Mouse (Mus musculus): ENCODE measurements at regions not wholly inside any gene's neighbourhood (a gene's known extent, or its start where the extent isn't known, plus 50 kb on each side); places are given as distances from the start of the nearest gene placed in this dataset.

GRCm38 (mm10) chr9:61158192-61158770 is 213.9 kb upstream of the Tle3 start:
- Histone ChIP-seq H3K9ac (no peak overlapping the region), H3K27ac (replicated peaks) (no peak overlapping the region), H3K4me2 (no peak overlapping the region), H3K27me3 (no peaks in the 10 kb centered on the region), H3K4me3 (no peak overlapping the region), H3K4me1 (replicated peaks) (peaks cover 24% of the 10 kb centered on the region), H3K9me3 (no peaks in the 10 kb centered on the region), H3K36me3 (no peaks in the 10 kb centered on the region)
- WGBS, result 62% methylated on average over 10 of the region's 10 CpGs
- no peak for ATAC-seq (ENCODE audit: low FRiP score, low read depth)

DNA sequence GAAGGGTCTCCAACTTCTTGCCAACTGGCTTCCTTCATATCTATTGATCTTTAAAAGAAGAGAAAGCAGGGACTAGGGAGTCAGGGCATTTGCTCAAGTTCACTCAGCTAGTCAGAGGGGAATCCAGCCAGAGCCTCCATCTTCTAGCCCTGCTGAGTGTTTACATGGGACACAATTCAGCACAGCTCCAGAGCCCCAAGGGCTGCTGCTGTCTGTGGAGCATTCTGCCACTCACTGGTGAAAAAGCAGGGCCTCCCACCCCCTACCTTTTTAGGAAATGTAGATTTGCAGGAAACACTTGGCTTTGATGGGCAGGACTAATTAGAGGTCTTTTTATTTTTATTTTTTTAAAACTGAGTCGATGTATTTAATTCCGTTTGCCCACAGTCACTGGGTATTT is 213.0 kb upstream of the Tle3 start:
- no peaks in the 10 kb centered on the region for H3K27me3 ChIP-seq
- peaks cover 29% of the 10 kb centered on the region for H3K4me1 ChIP-seq (replicated peaks)
- H3K27ac ChIP-seq (replicated peaks), result no peak overlapping the region
- no peak overlapping the region for H3K4me2 ChIP-seq
- no peaks in the 10 kb centered on the region for H3K9me3 ChIP-seq
- H3K9ac ChIP-seq, result no peak overlapping the region
- 73% methylated on average over 2 of the region's 2 CpGs for WGBS
- no peak for ATAC-seq (ENCODE audit: low FRiP score, low read depth)
- no peak overlapping the region for H3K4me3 ChIP-seq
- no peaks in the 10 kb centered on the region for H3K36me3 ChIP-seq

GRCm38 (mm10) chr9:61159616-61160015 is 212.6 kb upstream of the Tle3 start:
- WGBS, result 81% methylated on average over 10 of the region's 10 CpGs
- H3K36me3 ChIP-seq, result no peaks in the 10 kb centered on the region
- H3K9me3 ChIP-seq, result no peaks in the 10 kb centered on the region
- no peak overlapping the region for H3K4me3 ChIP-seq
- no peak for ATAC-seq (ENCODE audit: low FRiP score, low read depth)
- H3K27me3 ChIP-seq, result no peaks in the 10 kb centered on the region
- H3K27ac ChIP-seq (replicated peaks), result no peak overlapping the region
- H3K9ac ChIP-seq, result no peak overlapping the region
- H3K4me2 ChIP-seq, result no peak overlapping the region
- peaks cover 33% of the 10 kb centered on the region for H3K4me1 ChIP-seq (replicated peaks)

GRCm38 (mm10) chr9:61162884-61163283 is 209.3 kb upstream of the Tle3 start:
- no peak for ATAC-seq (ENCODE audit: low FRiP score, low read depth)
- Histone ChIP-seq H3K36me3 (no peaks in the 10 kb centered on the region), H3K9ac (no peak overlapping the region), H3K4me2 (no peak overlapping the region), H3K4me3 (no peak overlapping the region), H3K27me3 (no peaks in the 10 kb centered on the region), H3K27ac (replicated peaks) (no peak overlapping the region), H3K4me1 (replicated peaks) (peaks cover 24% of the 10 kb centered on the region), H3K9me3 (no peaks in the 10 kb centered on the region)
- 90% methylated on average over 10 of the region's 10 CpGs for WGBS

DNA sequence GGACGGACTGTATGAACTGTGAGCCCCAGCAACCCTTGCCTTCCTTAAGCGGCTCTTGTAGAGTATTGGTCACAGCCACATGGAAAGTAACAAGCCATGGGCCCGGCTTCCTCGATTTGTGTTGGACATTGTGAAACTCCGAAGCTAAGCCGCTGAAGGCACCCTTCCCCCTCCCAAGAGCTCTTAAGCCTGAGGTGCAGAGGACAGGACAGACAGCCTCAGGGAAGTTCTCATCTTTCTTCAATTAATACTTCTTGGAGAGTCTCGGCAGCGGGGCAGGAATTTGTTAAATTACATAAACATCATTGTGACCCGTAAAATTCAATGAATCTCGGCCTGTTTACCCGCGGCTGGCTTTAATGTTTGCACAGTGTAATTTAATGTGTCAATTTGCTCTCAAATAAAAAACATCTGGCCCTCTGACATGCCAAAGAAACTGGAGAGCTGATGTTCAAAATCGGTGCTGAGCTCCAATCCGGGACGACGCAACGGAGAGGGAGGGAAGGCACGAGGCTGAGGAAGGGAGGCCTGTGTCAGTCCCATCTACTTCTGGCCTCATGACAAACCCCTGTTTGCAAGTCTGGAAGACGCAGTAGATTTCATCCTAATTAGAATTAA is 208.4 kb upstream of the Tle3 start:
- Histone ChIP-seq H3K4me3 (no peak overlapping the region), H3K27ac (replicated peaks) (no peak overlapping the region), H3K9ac (no peak overlapping the region), H3K9me3 (no peaks in the 10 kb centered on the region), H3K27me3 (no peaks in the 10 kb centered on the region), H3K4me1 (replicated peaks) (peaks cover 16% of the 10 kb centered on the region), H3K36me3 (no peaks in the 10 kb centered on the region), H3K4me2 (no peak overlapping the region)
- WGBS, result 66% methylated on average over 19 of the region's 19 CpGs
- ATAC-seq (ENCODE audit: low FRiP score, low read depth), result no peak

- H3K27me3 ChIP-seq, result no peaks in the 10 kb centered on the region
- H3K27ac ChIP-seq (replicated peaks), result no peak overlapping the region
- no peak overlapping the region for H3K4me3 ChIP-seq
- no peaks in the 10 kb centered on the region for H3K36me3 ChIP-seq
- no peaks in the 10 kb centered on the region for H3K9me3 ChIP-seq
- H3K4me1 ChIP-seq (replicated peaks), result peaks cover 15% of the 10 kb centered on the region
- WGBS, result 67% methylated on average over 11 of the region's 11 CpGs
- no peak overlapping the region for H3K9ac ChIP-seq
- 0 out of 2 replicates have a peak, but pooled peaks have one; percentile 19 for ATAC-seq (ENCODE audit: low FRiP score, low read depth)
- no peak overlapping the region for H3K4me2 ChIP-seq
Observed at GRCm38 (mm10) chr9:61164501-61165251, 207.5 kb upstream of the Tle3 start.

DNA sequence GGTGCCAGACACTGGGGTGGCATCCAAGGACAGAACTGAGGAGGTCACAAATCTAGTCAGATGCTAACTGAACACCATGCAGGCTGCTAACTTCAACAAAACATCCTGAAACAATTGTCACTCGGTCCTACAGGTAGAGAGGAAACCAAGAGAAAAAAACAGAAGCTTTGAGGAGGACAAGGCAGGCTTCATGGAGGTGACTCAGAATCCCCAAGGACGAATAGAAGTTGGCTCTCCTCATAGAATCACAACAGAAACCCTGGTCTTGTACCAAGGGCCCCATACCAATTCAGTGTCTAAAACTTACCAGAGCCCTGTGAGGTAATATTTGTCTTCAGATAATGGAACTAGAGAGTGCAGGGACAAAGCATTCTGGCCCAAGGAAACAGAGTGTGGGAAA is 206.1 kb upstream of the Tle3 start:
- WGBS, result 81% methylated on average over 2 of the region's 2 CpGs
- no peak for ATAC-seq (ENCODE audit: low FRiP score, low read depth)

DNA sequence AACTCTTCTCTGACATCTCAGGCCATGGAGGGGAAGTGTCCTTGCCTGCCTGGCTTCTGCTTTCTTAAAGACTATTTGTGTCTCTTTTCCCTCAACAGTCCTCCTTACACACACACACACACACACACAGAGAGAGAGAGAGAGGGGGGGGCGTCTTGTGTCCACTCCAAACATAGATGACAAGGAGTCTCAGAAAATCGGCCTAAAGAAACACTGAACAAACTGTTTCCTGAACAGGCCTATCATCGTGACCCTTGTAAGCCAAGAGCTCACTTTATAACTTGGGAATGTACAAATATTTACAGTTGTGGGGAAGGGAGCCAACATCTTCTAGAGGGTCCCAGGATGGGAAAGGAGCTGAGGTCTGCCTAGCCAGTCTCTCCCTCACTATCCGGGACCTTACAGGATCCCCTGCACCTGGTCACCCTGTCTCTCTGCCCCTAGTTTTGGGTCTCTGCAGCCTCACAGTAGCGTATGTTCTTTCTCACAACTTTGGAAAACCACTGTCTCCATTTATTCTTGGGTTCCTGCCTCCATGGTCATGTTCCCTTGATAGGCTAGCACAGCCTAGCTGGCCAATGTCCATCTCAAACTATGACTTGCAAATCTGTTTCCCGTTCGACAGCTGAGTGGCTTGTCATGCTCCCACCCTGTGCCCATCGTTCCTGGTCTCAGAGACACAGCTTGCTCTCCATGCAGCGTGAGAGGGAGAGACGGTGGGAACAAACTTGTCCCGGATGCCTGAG is 204.9 kb upstream of the Tle3 start:
- ATAC-seq (ENCODE audit: low FRiP score, low read depth), result no peak
- Histone ChIP-seq H3K27ac (replicated peaks) (no peak overlapping the region), H3K36me3 (no peaks in the 10 kb centered on the region), H3K4me1 (replicated peaks) (peaks cover 15% of the 10 kb centered on the region), H3K4me3 (no peak overlapping the region), H3K4me2 (no peak overlapping the region), H3K27me3 (no peaks in the 10 kb centered on the region; the same call in 1 of the 2 replicates), H3K9ac (no peak overlapping the region), H3K9me3 (no peaks in the 10 kb centered on the region)
- 81% methylated on average over 11 of the region's 11 CpGs for WGBS

More for the DNA sequence above, 206.1 kb upstream of the Tle3 start:
- Histone ChIP-seq H3K9ac (no peak overlapping the region), H3K9me3 (no peaks in the 10 kb centered on the region), H3K36me3 (no peaks in the 10 kb centered on the region), H3K27me3 (no peaks in the 10 kb centered on the region), H3K27ac (replicated peaks) (no peak overlapping the region), H3K4me2 (no peak overlapping the region), H3K4me1 (replicated peaks) (peaks cover 15% of the 10 kb centered on the region), H3K4me3 (no peak overlapping the region)

- Histone ChIP-seq H3K27ac (replicated peaks) (no peak overlapping the region), H3K4me2 (no peak overlapping the region), H3K4me3 (no peak overlapping the region), H3K4me1 (replicated peaks) (peaks cover 11% of the 10 kb centered on the region), H3K9ac (no peak overlapping the region), H3K9me3 (no peaks in the 10 kb centered on the region), H3K36me3 (no peaks in the 10 kb centered on the region), H3K27me3 (no peaks in the 10 kb centered on the region; the same call in 1 of the 2 replicates)
- WGBS, result 92% methylated on average over 7 of the region's 7 CpGs
- no peak for ATAC-seq (ENCODE audit: low FRiP score, low read depth)
Observed at GRCm38 (mm10) chr9:61168931-61169330, 203.2 kb upstream of the Tle3 start.

DNA sequence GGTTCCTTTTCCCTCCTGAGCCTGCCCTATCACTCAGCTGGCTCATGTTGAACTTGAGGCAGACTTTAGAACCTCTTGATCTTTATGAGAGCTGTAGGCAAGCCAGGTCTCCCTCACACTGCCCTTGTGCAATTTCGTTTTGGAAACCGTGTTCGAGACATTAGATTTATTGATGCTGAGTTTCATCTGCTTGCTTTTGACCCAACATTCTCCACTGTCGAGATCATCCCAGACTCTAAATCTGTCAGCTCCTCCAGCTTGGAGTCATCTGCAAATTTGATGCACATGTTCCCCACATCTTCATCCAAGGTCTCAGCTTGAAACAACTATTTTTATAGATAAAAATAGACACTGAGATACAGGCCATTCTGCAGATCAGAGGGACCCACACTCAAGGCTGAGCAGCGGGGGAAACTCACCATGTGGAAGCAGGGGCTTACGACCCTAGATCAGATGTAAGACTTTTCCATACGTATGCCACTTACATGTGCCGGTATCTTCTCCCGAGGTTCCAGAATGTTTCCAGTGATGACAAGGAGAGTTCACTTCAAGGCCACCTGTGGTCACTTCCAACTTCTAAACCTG is 202.6 kb upstream of the Tle3 start:
- no peak overlapping the region for H3K9ac ChIP-seq
- no peaks in the 10 kb centered on the region; the same call in 1 of the 2 replicates for H3K27me3 ChIP-seq
- H3K36me3 ChIP-seq, result no peaks in the 10 kb centered on the region
- H3K9me3 ChIP-seq, result no peaks in the 10 kb centered on the region
- ATAC-seq (ENCODE audit: low FRiP score, low read depth), result no peak
- no peak overlapping the region for H3K4me2 ChIP-seq
- no peak overlapping the region for H3K4me3 ChIP-seq
- peaks cover 8% of the 10 kb centered on the region for H3K4me1 ChIP-seq (replicated peaks)
- 90% methylated on average over 9 of the region's 9 CpGs for WGBS
- no peak overlapping the region for H3K27ac ChIP-seq (replicated peaks)

GRCm38 (mm10) chr9:61170921-61171320 is 201.2 kb upstream of the Tle3 start:
- 93% methylated on average over 6 of the region's 6 CpGs for WGBS
- H3K4me1 ChIP-seq (replicated peaks), result peaks cover 4% of the 10 kb centered on the region; the same call in 1 of the 2 replicates
- no peak for ATAC-seq (ENCODE audit: low FRiP score, low read depth)
- no peaks in the 10 kb centered on the region for H3K36me3 ChIP-seq
- no peak overlapping the region for H3K27ac ChIP-seq (replicated peaks)
- H3K9me3 ChIP-seq, result no peaks in the 10 kb centered on the region
- no peak overlapping the region for H3K9ac ChIP-seq
- H3K4me2 ChIP-seq, result no peak overlapping the region
- no peak overlapping the region for H3K4me3 ChIP-seq
- no peaks in the 10 kb centered on the region; the same call in 1 of the 2 replicates for H3K27me3 ChIP-seq

Data from hindbrain, embryonic 15.5 days (tissue).